Mouse (Mus musculus): ENCODE data around the gene Ccnd3. TPM values are rescaled to one million over a fixed set of nuclear protein-coding genes. Genes with fewer than 3 reads are reported as not detected.
"Not testable (repeated sequence)": the region's sequence is repeated elsewhere in the genome, so short reads cannot be mapped to it uniquely, and the experiment has no call there.

The Ccnd3 gene
- polyA plus RNA-seq, 1 experiment from 2014 or later = 371 TPM

- Histone ChIP-seq H3K27me3 (replicated peaks; ENCODE audit: control insufficient read depth, insufficient read depth, low read length) (no peaks in the 10 kb centered on the region), H3K36me3 (ENCODE audit: control insufficient read depth, insufficient read depth, low read length) (peaks cover 26% of the 10 kb centered on the region), H3K4me2 (ENCODE audit: low read depth, low read length) (no peak overlapping the region), H3K9ac (ENCODE audit: low read depth, low read length) (no peak overlapping the region), H3K27ac (ENCODE audit: low read length) (peak overlapping the region; percentile 65), H3K9me3 (ENCODE audit: control insufficient read depth, low read length) (no peaks in the 10 kb centered on the region), H3K4me3 (ENCODE audit: low read length) (no peak overlapping the region), H3K4me1 (ENCODE audit: control insufficient read depth, insufficient read depth, low read length) (peaks cover 6% of the 10 kb centered on the region; the same call in 1 of the 2 replicates)
- ATAC-seq = peak; percentile 88
- WGBS = 63% methylated on average over 6 of the region's 6 CpGs
Observed at GRCm38 (mm10) chr17:47493653-47494052, 11.2 kb upstream of the Ccnd3 start.

GRCm38 (mm10) chr17:47494132-47494531 is 10.7 kb upstream of the Ccnd3 start:
- peaks cover 28% of the 10 kb centered on the region for H3K36me3 ChIP-seq (ENCODE audit: control insufficient read depth, insufficient read depth, low read length)

GRCm38 (mm10) chr17:47501531-47501930 is 3.3 kb upstream of the Ccnd3 start:
- no peaks in the 10 kb centered on the region for H3K9me3 ChIP-seq (ENCODE audit: control insufficient read depth, low read length)
- H3K27ac ChIP-seq (ENCODE audit: low read length) = peak overlapping the region; percentile 56
- no peak; the same call in 1 of the 2 replicates for ATAC-seq
- peak overlapping the region; percentile 85 for H3K4me3 ChIP-seq (ENCODE audit: low read length)
- peak overlapping the region; percentile 89 for H3K4me2 ChIP-seq (ENCODE audit: low read depth, low read length)
- H3K4me1 ChIP-seq (ENCODE audit: control insufficient read depth, insufficient read depth, low read length) = peaks cover 28% of the 10 kb centered on the region
- WGBS = 8% methylated on average over 11 of the region's 11 CpGs
- H3K36me3 ChIP-seq (ENCODE audit: control insufficient read depth, insufficient read depth, low read length) = peaks cover 13% of the 10 kb centered on the region
- H3K9ac ChIP-seq (ENCODE audit: low read depth, low read length) = peak overlapping the region; percentile 89
- no peaks in the 10 kb centered on the region for H3K27me3 ChIP-seq (replicated peaks; ENCODE audit: control insufficient read depth, insufficient read depth, low read length)

More at GRCm38 (mm10) chr17:47494132-47494531, 10.7 kb upstream of the Ccnd3 start:
- peaks cover 6% of the 10 kb centered on the region; the same call in 1 of the 2 replicates for H3K4me1 ChIP-seq (ENCODE audit: control insufficient read depth, insufficient read depth, low read length)
- no peak overlapping the region for H3K9ac ChIP-seq (ENCODE audit: low read depth, low read length)
- H3K4me3 ChIP-seq (ENCODE audit: low read length) = no peak overlapping the region
- no peak for ATAC-seq
- no peak overlapping the region for H3K4me2 ChIP-seq (ENCODE audit: low read depth, low read length)
- H3K9me3 ChIP-seq (ENCODE audit: control insufficient read depth, low read length) = no peaks in the 10 kb centered on the region
- H3K27me3 ChIP-seq (replicated peaks; ENCODE audit: control insufficient read depth, insufficient read depth, low read length) = no peaks in the 10 kb centered on the region
- WGBS = 83% methylated on average over 11 of the region's 11 CpGs
- H3K27ac ChIP-seq (ENCODE audit: low read length) = peak overlapping the region; percentile 65

GRCm38 (mm10) chr17:47501946-47502706 is 2.7 kb upstream of the Ccnd3 start, which contains the start of gene Taf8:
Taf8 (minus strand) TSS chr17:47502292.
- 0 out of 2 replicates have a peak, but pooled peaks cover 8% of the 10 kb centered on the region for H3K36me3 ChIP-seq (ENCODE audit: control insufficient read depth, insufficient read depth, low read length)
- H3K27me3 ChIP-seq (replicated peaks; ENCODE audit: control insufficient read depth, insufficient read depth, low read length) = no peaks in the 10 kb centered on the region
- H3K9ac ChIP-seq (ENCODE audit: low read depth, low read length) = peak within 1 kb of the TSS; percentile 89
- H3K4me2 ChIP-seq (ENCODE audit: low read depth, low read length) = peak within 1 kb of the TSS; percentile 89
- H3K4me1 ChIP-seq (ENCODE audit: control insufficient read depth, insufficient read depth, low read length) = peaks cover 28% of the 10 kb centered on the region
- peak within 1 kb of the TSS; percentile 87 for H3K27ac ChIP-seq (ENCODE audit: low read length)
- no peaks in the 10 kb centered on the region for H3K9me3 ChIP-seq (ENCODE audit: control insufficient read depth, low read length)
- WGBS = 1% methylated on average over 40 of the region's 40 CpGs
- peak; percentile 95 for ATAC-seq
- peak within 1 kb of the TSS; percentile 85 for H3K4me3 ChIP-seq (ENCODE audit: low read length)

- not testable (repeated sequence) for H3K4me3 ChIP-seq (ENCODE audit: low read length); H3K9ac ChIP-seq (ENCODE audit: low read depth, low read length); H3K36me3 ChIP-seq (ENCODE audit: control insufficient read depth, insufficient read depth, low read length); H3K9me3 ChIP-seq (ENCODE audit: control insufficient read depth, low read length); ATAC-seq; H3K27ac ChIP-seq (ENCODE audit: low read length); H3K27me3 ChIP-seq (replicated peaks; ENCODE audit: control insufficient read depth, insufficient read depth, low read length)
- 79% methylated on average over 6 of the region's 6 CpGs for WGBS
- Histone ChIP-seq H3K4me1 (ENCODE audit: control insufficient read depth, insufficient read depth, low read length) (peaks cover 34% of the 10 kb centered on the region), H3K4me2 (ENCODE audit: low read depth, low read length) (peak overlapping the region; percentile 62; the same call in 1 of the 2 replicates)
Observed at GRCm38 (mm10) chr17:47502707-47503045, 2.2 kb upstream of the Ccnd3 start.

GRCm38 (mm10) chr17:47503689-47504088 is 1.2 kb upstream of the Ccnd3 start:
- Histone ChIP-seq H3K36me3 (ENCODE audit: control insufficient read depth, insufficient read depth, low read length) (0 out of 2 replicates have a peak, but pooled peaks cover 8% of the 10 kb centered on the region), H3K9ac (ENCODE audit: low read depth, low read length) (no peak overlapping the region), H3K4me1 (ENCODE audit: control insufficient read depth, insufficient read depth, low read length) (peaks cover 41% of the 10 kb centered on the region), H3K4me2 (ENCODE audit: low read depth, low read length) (no peak overlapping the region), H3K27ac (ENCODE audit: low read length) (no peak overlapping the region), H3K9me3 (ENCODE audit: control insufficient read depth, low read length) (no peaks in the 10 kb centered on the region), H3K27me3 (replicated peaks; ENCODE audit: control insufficient read depth, insufficient read depth, low read length) (no peaks in the 10 kb centered on the region), H3K4me3 (ENCODE audit: low read length) (no peak overlapping the region)
- no peak for ATAC-seq

GRCm38 (mm10) chr17:47504228-47504627 is 623 bp upstream of the Ccnd3 start:
- Histone ChIP-seq H3K9ac (ENCODE audit: low read depth, low read length) (peak overlapping the region; percentile 73), H3K36me3 (ENCODE audit: control insufficient read depth, insufficient read depth, low read length) (0 out of 2 replicates have a peak, but pooled peaks cover 4% of the 10 kb centered on the region), H3K4me3 (ENCODE audit: low read length) (peak overlapping the region; percentile 49), H3K27me3 (replicated peaks; ENCODE audit: control insufficient read depth, insufficient read depth, low read length) (no peaks in the 10 kb centered on the region), H3K27ac (ENCODE audit: low read length) (no peak overlapping the region), H3K4me1 (ENCODE audit: control insufficient read depth, insufficient read depth, low read length) (peaks cover 45% of the 10 kb centered on the region), H3K9me3 (ENCODE audit: control insufficient read depth, low read length) (no peaks in the 10 kb centered on the region), H3K4me2 (ENCODE audit: low read depth, low read length) (peak overlapping the region; percentile 67)
- WGBS = 45% methylated on average over 5 of the region's 5 CpGs
- no peak for ATAC-seq

- WGBS = 58% methylated on average over 2 of the region's 2 CpGs
- Histone ChIP-seq H3K9me3 (ENCODE audit: control insufficient read depth, low read length) (no peaks in the 10 kb centered on the region), H3K27me3 (replicated peaks; ENCODE audit: control insufficient read depth, insufficient read depth, low read length) (no peaks in the 10 kb centered on the region), H3K4me3 (ENCODE audit: low read length) (peak overlapping the region; percentile 49), H3K4me2 (ENCODE audit: low read depth, low read length) (peak overlapping the region; percentile 67), H3K9ac (ENCODE audit: low read depth, low read length) (peak overlapping the region; percentile 73), H3K27ac (ENCODE audit: low read length) (peak overlapping the region; percentile 63; the same call in 1 of the 2 replicates), H3K4me1 (ENCODE audit: control insufficient read depth, insufficient read depth, low read length) (peaks cover 50% of the 10 kb centered on the region), H3K36me3 (ENCODE audit: control insufficient read depth, insufficient read depth, low read length) (no peaks in the 10 kb centered on the region)
- ATAC-seq = no peak
Observed at GRCm38 (mm10) chr17:47505566-47505965, 715 bp downstream of the Ccnd3 start.

GRCm38 (mm10) chr17:47506042-47506441 is 1.2 kb downstream of the Ccnd3 start:
- Histone ChIP-seq H3K9ac (ENCODE audit: low read depth, low read length) (no peak overlapping the region), H3K27me3 (replicated peaks; ENCODE audit: control insufficient read depth, insufficient read depth, low read length) (no peaks in the 10 kb centered on the region), H3K36me3 (ENCODE audit: control insufficient read depth, insufficient read depth, low read length) (no peaks in the 10 kb centered on the region), H3K4me3 (ENCODE audit: low read length) (no peak overlapping the region), H3K4me2 (ENCODE audit: low read depth, low read length) (no peak overlapping the region), H3K27ac (ENCODE audit: low read length) (no peak overlapping the region), H3K9me3 (ENCODE audit: control insufficient read depth, low read length) (no peaks in the 10 kb centered on the region), H3K4me1 (ENCODE audit: control insufficient read depth, insufficient read depth, low read length) (peaks cover 46% of the 10 kb centered on the region)
- 80% methylated on average over 1 of the region's 1 CpGs for WGBS
- ATAC-seq = no peak
